Mouse (Mus musculus): ENCODE measurements around the gene Il20ra. TPM values are rescaled to one million over a fixed set of nuclear protein-coding genes. Genes with fewer than 3 reads are reported as not detected.

The Il20ra gene
- total and polyA plus RNA-seq, 3 experiments: not detected

- Histone ChIP-seq H3K4me1 (ENCODE audit: control insufficient read depth, insufficient read depth, low read length) (peaks cover 3% of the 10 kb centered on the region), H3K4me3 (no peak overlapping the region), H3K36me3 (ENCODE audit: control insufficient read depth, insufficient read depth, low read length) (no peaks in the 10 kb centered on the region), H3K27ac (no peak overlapping the region), H3K27me3 (ENCODE audit: control insufficient read depth, insufficient read depth, low read length) (no peaks in the 10 kb centered on the region), H3K79me2 (replicated peaks; ENCODE audit: control insufficient read depth, insufficient read depth, low read length) (no peaks in the 10 kb centered on the region), H3K9ac (ENCODE audit: low read depth, low read length) (no peak overlapping the region)
- 27% methylated on average over 13 of the region's 13 CpGs for WGBS
- intact Hi-C loops (cut with DNase I): loop anchor here (5.0 kb wide), 3 partner anchors 94 to 449 kb away; no protein-coding TSS in a partner anchor
- DNase-seq: peak; percentile 28 to 68
- TF ChIP-seq CTCF (IDR thresholded peaks at IDR 0.05) (no peak), EP300 (IDR thresholded peaks at IDR 0.05; ENCODE audit: insufficient read depth, low read depth, low read length) (0 out of 2 replicates have a peak, but pooled peaks have one; percentile 14)
These were observed 20.6 kb upstream of the Il20ra start for GRCm38 (mm10) chr10:19691771-19692170.

DNA sequence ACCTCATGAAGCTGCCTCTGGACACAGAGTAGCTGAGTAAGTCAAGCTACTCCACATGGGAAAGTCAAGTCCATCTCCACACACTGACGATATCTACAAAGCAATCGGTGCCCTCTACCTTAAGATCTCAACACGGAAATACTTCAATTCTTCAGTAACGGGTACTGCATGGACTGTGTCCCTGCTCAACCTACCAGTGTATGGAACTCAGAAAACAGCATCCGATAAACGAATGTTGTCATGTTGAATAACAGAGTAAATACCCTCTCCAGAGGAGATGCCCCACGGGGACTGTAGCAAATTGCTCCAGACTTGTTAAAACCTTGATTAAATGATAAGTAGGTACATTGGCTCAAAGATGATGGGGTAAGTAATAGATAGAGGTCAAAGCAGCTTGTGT lies 20.0 kb upstream of the Il20ra start:
- Histone ChIP-seq H3K4me3 (no peak overlapping the region), H3K27me3 (ENCODE audit: control insufficient read depth, insufficient read depth, low read length) (no peaks in the 10 kb centered on the region), H3K27ac (no peak overlapping the region), H3K79me2 (replicated peaks; ENCODE audit: control insufficient read depth, insufficient read depth, low read length) (no peaks in the 10 kb centered on the region), H3K36me3 (ENCODE audit: control insufficient read depth, insufficient read depth, low read length) (no peaks in the 10 kb centered on the region), H3K4me1 (ENCODE audit: control insufficient read depth, insufficient read depth, low read length) (peaks cover 3% of the 10 kb centered on the region), H3K9ac (ENCODE audit: low read depth, low read length) (no peak overlapping the region)
- intact Hi-C loops (cut with DNase I): loop anchor here (5.0 kb wide), 3 partner anchors 95 to 450 kb away; no protein-coding TSS in a partner anchor
- 84% methylated on average over 7 of the region's 7 CpGs for WGBS
- TF ChIP-seq CTCF (IDR thresholded peaks at IDR 0.05) (no peak), POLR2A (IDR thresholded peaks at IDR 0.05; ENCODE audit: insufficient read depth, low read depth, low read length) (no peak), EP300 (IDR thresholded peaks at IDR 0.05; ENCODE audit: insufficient read depth, low read depth, low read length) (no peak)
- DNase-seq: no peak

GRCm38 (mm10) chr10:19692988-19693387 lies 19.4 kb upstream of the Il20ra start:
- Histone ChIP-seq H3K4me1 (ENCODE audit: control insufficient read depth, insufficient read depth, low read length) (peaks cover 3% of the 10 kb centered on the region), H3K4me3 (no peak overlapping the region), H3K27ac (no peak overlapping the region), H3K9ac (ENCODE audit: low read depth, low read length) (no peak overlapping the region), H3K27me3 (ENCODE audit: control insufficient read depth, insufficient read depth, low read length) (no peaks in the 10 kb centered on the region), H3K36me3 (ENCODE audit: control insufficient read depth, insufficient read depth, low read length) (no peaks in the 10 kb centered on the region), H3K79me2 (replicated peaks; ENCODE audit: control insufficient read depth, insufficient read depth, low read length) (no peaks in the 10 kb centered on the region)
- 46% methylated on average over 8 of the region's 8 CpGs for WGBS
- peak; percentile 73 for TF ChIP-seq CTCF (IDR thresholded peaks at IDR 0.05)
- TF ChIP-seq POLR2A (IDR thresholded peaks at IDR 0.05; ENCODE audit: insufficient read depth, low read depth, low read length): no peak
- TF ChIP-seq EP300 (IDR thresholded peaks at IDR 0.05; ENCODE audit: insufficient read depth, low read depth, low read length): peak; percentile 74
- peak; percentile 49 to 57 for DNase-seq
- intact Hi-C loops (cut with DNase I): loop anchor here (1.0 to 5.0 kb wide), 4 partner anchors 96 to 451 kb away; no protein-coding TSS in a partner anchor

DNA sequence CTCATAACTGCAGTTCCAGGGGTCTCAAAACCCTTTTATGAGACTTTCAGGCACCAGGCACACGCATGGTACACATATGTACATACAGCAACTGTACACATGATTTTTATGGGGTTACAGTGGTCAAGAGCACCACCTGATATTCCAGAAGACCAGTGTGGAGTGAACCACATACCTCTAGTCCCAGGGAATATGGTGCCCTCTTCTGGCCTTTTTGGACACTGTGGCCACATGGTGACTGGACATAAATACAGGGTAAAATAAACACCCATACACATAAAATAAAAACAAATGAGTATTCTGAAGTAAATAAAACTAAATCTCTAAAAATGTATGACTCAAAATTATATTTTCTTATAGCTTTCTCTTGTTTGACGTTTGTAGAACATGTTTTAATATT lies 18.7 kb upstream of the Il20ra start:
- no peak for DNase-seq
- Histone ChIP-seq H3K27ac (no peak overlapping the region), H3K36me3 (ENCODE audit: control insufficient read depth, insufficient read depth, low read length) (no peaks in the 10 kb centered on the region), H3K9ac (ENCODE audit: low read depth, low read length) (no peak overlapping the region), H3K27me3 (ENCODE audit: control insufficient read depth, insufficient read depth, low read length) (no peaks in the 10 kb centered on the region), H3K79me2 (replicated peaks; ENCODE audit: control insufficient read depth, insufficient read depth, low read length) (no peaks in the 10 kb centered on the region), H3K4me3 (no peak overlapping the region), H3K4me1 (ENCODE audit: control insufficient read depth, insufficient read depth, low read length) (peaks cover 3% of the 10 kb centered on the region)
- intact Hi-C loops (cut with DNase I): loop anchor here (1.0 to 5.0 kb wide), 4 partner anchors 96 to 451 kb away; no protein-coding TSS in a partner anchor
- TF ChIP-seq EP300 (IDR thresholded peaks at IDR 0.05; ENCODE audit: insufficient read depth, low read depth, low read length) (no peak), POLR2A (IDR thresholded peaks at IDR 0.05; ENCODE audit: insufficient read depth, low read depth, low read length) (no peak), CTCF (IDR thresholded peaks at IDR 0.05) (peak; percentile 54)
- 57% methylated on average over 2 of the region's 2 CpGs for WGBS

DNA sequence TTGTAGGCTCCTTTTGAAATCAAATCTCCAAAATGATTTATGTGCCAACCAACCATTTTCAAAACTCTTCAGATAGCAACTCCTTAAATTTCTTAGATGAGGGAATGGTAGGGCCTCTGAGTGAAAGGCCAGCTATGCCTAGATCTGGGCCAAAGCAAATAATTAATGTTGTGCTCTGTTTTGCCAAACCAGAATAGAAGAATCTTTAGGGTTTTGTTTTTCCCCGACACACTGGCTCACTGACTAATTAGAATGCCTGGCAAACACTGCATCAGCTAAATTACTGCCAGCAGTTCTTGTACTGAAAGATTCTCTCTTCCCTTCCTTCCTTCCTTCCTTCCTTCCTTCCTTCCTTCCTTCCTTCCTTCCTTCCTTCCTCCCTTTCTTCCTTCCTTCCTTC lies 13.0 kb upstream of the Il20ra start:
- Histone ChIP-seq H3K27ac (no peak overlapping the region), H3K4me1 (ENCODE audit: control insufficient read depth, insufficient read depth, low read length) (no peaks in the 10 kb centered on the region), H3K4me3 (no peak overlapping the region), H3K27me3 (ENCODE audit: control insufficient read depth, insufficient read depth, low read length) (no peaks in the 10 kb centered on the region), H3K36me3 (ENCODE audit: control insufficient read depth, insufficient read depth, low read length) (no peaks in the 10 kb centered on the region), H3K9ac (ENCODE audit: low read depth, low read length) (no peak overlapping the region), H3K79me2 (replicated peaks; ENCODE audit: control insufficient read depth, insufficient read depth, low read length) (no peaks in the 10 kb centered on the region)
- intact Hi-C loops (cut with DNase I): no loop called here
- 37% methylated on average over 1 of the region's 1 CpGs for WGBS
- no peak for DNase-seq
- TF ChIP-seq EP300 (IDR thresholded peaks at IDR 0.05; ENCODE audit: insufficient read depth, low read depth, low read length): no peak
- no peak for TF ChIP-seq POLR2A (IDR thresholded peaks at IDR 0.05; ENCODE audit: insufficient read depth, low read depth, low read length)
- no peak for TF ChIP-seq CTCF (IDR thresholded peaks at IDR 0.05)

- no peak overlapping the region for H3K9ac ChIP-seq (ENCODE audit: low read depth, low read length)
- DNase-seq: no peak
- TF ChIP-seq CTCF (IDR thresholded peaks at IDR 0.05) (no peak), EP300 (IDR thresholded peaks at IDR 0.05; ENCODE audit: insufficient read depth, low read depth, low read length) (no peak), POLR2A (IDR thresholded peaks at IDR 0.05; ENCODE audit: insufficient read depth, low read depth, low read length) (no peak)
- H3K27ac ChIP-seq: no peak overlapping the region
- H3K36me3 ChIP-seq (ENCODE audit: control insufficient read depth, insufficient read depth, low read length): no peaks in the 10 kb centered on the region
- H3K27me3 ChIP-seq (ENCODE audit: control insufficient read depth, insufficient read depth, low read length): no peaks in the 10 kb centered on the region; the same call in 1 of the 2 replicates
- H3K4me3 ChIP-seq: no peak overlapping the region
- no peaks in the 10 kb centered on the region for H3K79me2 ChIP-seq (replicated peaks; ENCODE audit: control insufficient read depth, insufficient read depth, low read length)
- WGBS: 63% methylated on average over 8 of the region's 8 CpGs
- intact Hi-C loops (cut with DNase I): no loop called here
- no peaks in the 10 kb centered on the region for H3K4me1 ChIP-seq (ENCODE audit: control insufficient read depth, insufficient read depth, low read length)
These were observed 7.9 kb upstream of the Il20ra start for GRCm38 (mm10) chr10:19704445-19704844.

All from heart, adult 2 months (tissue).